Mouse (Mus musculus): Measurements from ENCODE around the gene Mxra8.

GRCm38 (mm10) chr4:155848434-155849095 is 9.1 kb downstream of the Mxra8 start:
- no peak for TF ChIP-seq ZNF384 (IDR thresholded peaks at IDR 0.05; ENCODE audit: low read depth, low read length)
- no peak for TF ChIP-seq MAFK (IDR thresholded peaks at IDR 0.05; ENCODE audit: insufficient read depth, low read depth, low read length)
- TF ChIP-seq ZC3H11A (IDR thresholded peaks at IDR 0.05; ENCODE audit: borderline replicate concordance, low read depth, low read length): no peak
